Mouse (Mus musculus): ENCODE measurements at regions not wholly inside any gene's neighbourhood (a gene's known extent, or its start where the extent isn't known, plus 50 kb on each side); places are given as distances from the start of the nearest gene placed in this dataset.

DNA sequence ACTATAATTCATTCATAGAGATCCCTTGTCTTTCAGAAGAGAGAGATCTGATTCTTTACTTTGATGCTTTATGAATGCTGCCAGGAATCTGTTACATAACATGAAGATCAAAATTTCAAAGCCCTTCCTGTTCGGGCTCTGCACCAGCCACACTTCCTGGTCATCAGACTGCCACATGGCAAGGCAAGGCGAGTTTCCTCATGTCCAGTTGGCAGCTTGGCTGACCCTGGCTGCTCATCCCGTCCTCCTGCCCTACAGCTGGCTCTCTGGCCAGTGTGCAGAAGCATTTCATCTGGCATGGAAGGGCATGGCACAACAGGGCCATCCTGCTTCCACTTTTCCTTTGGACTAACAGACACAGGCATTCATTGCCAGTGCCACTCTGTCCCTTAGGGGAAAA lies 292.2 kb upstream of the Slc24a5 start:
- no peak for DNase-seq (ENCODE audit: low spot score in 2 of 2)

DNA sequence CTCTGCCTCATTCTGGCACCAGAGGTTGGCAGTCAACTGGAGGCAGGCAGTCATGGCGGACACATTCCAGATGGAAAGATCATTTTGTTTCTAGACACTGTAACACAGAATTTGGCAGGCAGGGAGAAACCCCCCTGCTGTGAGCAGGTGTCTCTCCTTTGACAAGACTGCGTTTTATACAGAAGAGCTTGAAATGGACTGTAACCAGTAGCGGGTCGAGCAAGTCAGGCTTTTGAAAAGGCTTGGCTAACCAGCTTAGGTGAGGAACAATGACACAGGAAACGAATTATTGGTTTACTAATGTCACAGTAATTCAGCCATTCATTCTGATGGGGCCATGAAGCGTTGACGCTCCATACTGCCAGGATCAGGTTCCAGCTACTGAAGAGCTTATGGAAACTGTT lies 275.3 kb upstream of the Slc24a5 start:
- DNase-seq (ENCODE audit: low spot score in 2 of 2) = no peak

DNA sequence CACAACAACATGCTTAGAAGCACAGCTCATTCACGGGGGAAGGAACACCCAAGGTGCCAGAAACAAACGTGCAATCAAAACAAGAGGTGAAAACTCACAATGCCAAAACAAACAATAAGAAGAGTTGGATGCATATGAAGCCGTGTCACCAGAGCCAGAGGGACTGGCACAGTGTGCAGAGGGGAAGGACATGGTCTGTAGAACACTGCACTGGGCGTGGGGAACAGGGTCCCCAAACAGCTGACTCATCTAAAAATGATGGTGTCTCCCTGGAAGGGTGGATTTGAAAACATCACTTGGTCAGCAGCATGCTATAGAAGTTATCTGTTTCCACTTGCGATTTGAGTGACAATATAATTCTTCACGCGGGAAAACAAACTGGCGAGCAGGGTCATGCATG lies 256.2 kb upstream of the Slc24a5 start:
- no peak for DNase-seq (ENCODE audit: low spot score in 2 of 2)

DNA sequence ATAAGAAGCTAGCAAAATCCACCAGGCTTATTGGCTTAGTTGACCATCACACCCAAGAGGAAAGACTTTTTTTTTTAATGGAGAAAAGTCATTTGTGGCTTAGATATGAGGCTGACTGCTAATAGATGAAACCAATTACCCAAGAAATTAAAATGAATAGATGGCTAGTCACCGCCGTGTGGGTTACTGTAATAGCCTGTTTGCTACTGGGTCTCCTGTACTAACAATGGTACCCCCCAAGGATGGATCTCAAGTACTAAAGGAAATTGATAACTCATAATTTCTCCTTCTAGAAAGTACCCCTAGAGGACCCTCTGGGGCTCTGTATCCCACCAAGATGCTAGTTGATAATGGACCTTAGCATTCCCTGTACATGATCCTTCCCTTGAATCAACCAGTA lies 251.1 kb upstream of the Slc24a5 start:
- DNase-seq (ENCODE audit: low spot score in 2 of 2) = no peak

DNA sequence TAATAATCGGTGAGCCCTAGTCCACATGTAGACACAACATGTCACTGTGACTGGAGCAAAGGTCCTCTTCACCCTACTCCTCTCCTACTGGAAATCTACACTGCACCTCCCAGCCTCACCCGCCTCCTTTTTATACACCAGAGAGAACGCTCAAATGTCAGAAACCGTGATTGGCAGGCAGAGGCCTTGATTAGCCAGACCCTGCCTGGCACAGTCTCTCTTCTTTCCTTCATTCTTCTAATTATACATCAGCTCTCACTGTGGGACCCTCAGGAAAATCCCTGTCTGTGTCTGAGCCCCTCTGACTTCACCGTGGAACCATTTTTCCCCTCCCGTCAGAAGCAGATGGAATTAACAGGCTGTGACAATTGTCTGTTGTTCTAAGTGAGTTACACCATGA lies 248.1 kb upstream of the Slc24a5 start:
- no peak for DNase-seq (ENCODE audit: low spot score in 2 of 2)

DNA sequence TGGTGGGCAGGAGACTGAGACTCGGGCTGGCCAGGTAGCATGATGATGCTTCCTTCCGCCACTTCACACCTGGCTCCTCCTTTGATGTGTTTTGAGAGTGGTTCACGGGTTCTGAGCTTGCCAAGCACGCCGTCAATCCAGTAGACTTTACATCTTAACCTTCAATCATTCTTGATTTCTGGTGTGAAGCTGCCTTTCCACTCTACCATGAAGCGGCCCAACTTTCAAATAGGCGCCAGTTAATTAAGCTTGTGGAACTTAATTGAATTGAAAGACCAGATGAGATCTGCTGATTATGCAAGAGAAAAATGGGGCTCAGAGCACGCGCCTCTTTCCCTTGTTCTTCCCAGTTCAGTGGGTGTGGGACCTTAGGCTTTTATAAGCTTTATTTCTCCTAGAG lies 247.1 kb upstream of the Slc24a5 start:
- no peak for DNase-seq (ENCODE audit: low spot score in 2 of 2)

DNA sequence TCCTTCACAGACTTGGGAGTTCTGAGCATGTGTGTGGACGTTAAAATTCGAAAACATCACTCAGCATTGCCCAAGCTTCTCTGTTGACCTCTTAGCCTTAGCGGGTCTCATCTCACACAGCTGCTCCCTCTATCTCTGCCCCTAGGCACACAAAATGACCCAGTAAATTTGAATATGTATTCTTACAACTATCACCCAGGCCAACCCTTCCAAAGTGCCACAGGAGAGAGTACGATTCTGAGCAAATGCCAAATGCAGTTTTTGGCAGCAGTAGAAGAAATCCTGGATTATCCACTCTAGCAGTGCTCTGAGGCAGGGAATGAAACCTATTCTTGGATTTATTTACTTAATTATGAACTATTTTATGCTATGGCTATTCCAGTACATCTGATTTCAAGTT lies 246.6 kb upstream of the Slc24a5 start:
- no peak for DNase-seq (ENCODE audit: low spot score in 2 of 2)

DNA sequence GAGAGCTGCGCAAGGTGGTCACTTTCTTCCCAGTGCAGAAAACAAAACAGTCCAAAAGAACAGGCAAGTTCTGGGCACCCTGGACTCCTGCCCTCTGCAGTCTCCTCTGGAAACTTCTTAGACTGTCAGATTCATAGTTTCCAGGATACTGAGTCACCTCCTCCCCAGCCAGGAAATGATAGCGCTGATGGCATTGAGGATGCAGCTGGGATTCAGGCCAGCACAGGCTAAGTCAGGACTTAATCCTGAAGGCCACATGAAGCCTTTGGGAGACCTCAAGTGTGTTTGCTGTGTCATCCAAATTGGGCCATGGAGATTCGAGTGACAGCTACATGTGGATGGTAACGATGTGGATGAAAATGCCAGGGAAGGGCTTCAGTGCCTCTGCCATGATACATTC lies 219.1 kb upstream of the Slc24a5 start:
- no peak for DNase-seq (ENCODE audit: low spot score in 2 of 2)

DNA sequence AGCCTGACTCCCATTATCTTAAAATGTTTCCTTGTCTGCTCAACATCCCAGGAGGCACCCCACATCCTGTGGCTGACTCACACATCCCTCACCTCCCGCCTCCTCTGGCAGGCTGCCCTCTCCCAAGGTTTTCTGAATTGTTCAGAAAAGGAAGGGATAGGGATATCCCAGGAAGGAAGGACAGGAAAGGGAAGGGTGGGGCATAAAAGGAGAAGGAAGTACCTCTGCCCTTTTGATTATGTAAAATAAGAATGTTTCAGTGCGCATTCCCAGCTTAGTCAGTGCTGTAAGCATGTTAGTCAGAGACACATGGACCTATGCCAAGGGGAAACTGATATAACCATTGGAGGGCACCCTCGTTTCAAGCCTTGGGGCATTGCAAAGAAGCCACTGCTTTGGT lies 209.4 kb upstream of the Slc24a5 start:
- peak in 1 of 2 experiments; percentile 11 for DNase-seq (ENCODE audit: low spot score in 2 of 2)

DNA sequence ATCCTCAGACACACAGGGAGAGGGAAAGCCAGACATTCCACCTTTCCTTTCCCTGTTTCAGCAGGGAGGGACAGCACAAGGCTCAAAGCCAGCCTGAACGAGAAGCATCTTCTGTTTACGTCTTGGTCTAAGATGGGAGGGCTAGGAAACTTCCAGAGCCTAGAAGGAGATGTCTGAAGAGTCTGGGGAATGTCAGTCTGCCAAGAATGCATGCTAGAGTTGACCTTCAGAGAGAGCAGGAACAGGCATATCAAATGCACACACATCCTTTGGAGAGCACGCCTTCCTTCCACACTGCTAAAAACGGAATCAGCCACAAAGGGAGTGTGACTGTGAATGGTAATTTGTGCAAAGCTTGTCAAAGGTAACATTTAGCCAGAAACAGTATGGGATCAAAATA lies 179.7 kb upstream of the Slc24a5 start:
- DNase-seq (ENCODE audit: low spot score in 2 of 2) = no peak

DNA sequence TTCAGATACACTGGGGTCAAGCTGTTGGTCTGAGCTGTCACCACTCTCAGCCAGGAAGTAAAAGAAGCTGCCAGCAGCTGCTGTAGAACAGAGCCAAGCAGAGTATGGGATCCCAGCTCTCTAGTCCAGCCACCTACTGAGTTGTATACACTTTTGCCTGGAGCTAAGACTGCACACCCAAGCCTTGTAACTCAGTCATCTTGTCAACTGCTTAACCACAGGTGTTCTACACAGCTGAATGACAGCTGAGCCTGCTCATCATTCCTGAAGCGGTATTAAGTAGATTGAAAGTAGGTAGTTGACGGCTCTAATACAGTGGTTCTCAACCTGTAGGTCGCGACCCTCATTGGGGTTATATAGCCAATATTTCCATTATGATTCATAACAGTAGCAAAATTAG lies 172.9 kb upstream of the Slc24a5 start:
- DNase-seq (ENCODE audit: low spot score in 2 of 2) = no peak

DNA sequence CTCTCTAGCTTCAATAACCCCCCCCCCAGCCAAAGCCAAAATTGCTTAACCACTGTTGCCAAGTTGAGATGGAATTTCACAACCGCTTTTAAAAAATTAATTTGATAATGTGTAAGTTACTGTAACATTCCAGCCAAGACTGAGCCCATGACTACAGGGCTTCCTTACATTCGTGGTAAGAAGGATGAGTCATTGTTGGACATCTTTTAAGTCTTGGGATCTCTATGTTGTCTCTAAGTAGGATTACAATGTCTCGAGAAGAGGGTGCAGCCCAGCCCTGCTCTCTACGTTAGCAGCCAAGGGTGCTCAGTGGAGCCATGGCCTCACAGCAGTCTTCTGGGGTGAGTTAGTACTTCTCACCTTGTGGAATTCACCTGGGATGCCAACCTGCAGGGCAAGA lies 164.4 kb upstream of the Slc24a5 start:
- no peak for DNase-seq (ENCODE audit: low spot score in 2 of 2)

DNA sequence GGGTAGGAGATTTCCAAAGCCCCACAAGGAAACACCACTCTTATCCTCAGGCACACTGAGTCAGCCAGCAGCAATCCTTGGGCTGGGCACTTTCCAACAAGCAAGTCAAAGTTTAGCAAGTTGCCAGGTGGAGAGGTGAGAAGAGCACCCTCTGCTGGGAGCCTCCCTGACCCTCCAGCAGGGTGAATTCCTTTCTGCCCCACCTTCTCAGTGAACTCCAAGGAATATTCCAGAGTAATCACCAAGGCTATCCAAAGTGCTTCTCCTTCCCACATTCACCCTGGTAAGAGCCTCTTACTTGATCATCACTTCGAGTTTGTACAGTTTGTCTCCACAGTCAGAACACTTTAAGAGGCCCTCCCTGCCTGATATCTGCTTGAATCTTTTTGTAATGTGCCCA lies 162.8 kb upstream of the Slc24a5 start:
- DNase-seq (ENCODE audit: low spot score in 2 of 2) = no peak

DNA sequence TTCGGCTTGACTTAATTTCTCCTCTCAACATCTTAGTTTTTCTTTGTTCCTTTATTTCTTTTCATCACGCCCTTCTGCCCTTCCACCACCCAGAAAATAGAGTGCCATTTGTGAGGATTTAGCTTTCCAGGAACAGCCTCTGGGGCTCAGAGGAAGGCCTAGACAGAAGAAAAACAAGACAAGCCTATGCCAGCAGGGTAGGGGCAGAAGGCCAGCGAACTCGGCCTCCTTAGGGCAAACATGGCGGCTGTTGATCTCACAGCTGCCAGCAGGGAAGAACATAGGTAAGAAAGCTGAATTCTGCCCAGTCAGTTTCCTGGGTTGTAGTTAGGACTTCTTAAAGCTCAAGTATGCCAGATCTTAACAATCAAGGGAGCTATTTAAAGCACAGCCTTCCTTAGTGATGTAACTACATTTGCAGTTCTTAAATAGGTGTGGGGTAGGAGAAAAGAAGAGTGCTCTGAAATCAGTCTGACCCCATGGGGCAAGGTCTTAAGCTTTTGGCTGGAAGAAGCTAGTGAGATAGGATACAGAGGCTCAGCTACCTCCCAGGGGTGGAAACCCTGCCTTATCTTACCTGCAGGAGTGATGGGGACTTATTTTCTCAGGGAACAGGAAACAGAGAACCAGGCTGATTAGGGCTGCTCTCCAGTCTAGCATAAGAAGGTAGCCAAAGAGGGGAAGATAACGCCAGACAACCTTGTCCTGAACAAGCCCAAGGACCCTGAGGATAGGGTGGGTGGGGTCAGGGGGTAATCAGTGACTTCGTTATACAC lies 148.8 kb upstream of the Slc24a5 start:
- DNase-seq (ENCODE audit: low spot score in 2 of 2) = no peak

DNA sequence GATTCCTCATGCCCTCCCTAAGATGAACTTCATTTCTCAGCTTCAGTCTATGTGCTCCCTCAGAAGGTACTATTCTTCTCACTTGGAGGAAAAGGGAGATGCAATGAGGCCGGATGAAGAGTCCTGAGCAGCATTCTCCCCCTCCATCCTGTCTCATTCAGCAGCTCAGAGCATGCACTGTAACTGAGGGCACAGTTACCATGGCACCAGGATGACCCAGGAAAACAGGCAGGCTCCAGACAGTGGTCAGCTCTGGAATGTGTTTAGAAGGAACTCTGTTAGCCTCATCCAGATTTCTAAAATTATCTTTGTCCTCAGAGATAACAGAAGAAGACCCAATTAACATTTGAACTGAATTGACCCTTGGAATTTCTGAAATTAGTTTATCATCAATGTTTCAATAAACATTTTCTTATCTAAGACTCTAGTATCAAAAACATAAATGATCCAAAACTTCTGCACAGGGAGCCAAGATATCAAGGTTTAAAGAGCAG lies 148.1 kb upstream of the Slc24a5 start:
- no peak for DNase-seq (ENCODE audit: low spot score in 2 of 2)

DNA sequence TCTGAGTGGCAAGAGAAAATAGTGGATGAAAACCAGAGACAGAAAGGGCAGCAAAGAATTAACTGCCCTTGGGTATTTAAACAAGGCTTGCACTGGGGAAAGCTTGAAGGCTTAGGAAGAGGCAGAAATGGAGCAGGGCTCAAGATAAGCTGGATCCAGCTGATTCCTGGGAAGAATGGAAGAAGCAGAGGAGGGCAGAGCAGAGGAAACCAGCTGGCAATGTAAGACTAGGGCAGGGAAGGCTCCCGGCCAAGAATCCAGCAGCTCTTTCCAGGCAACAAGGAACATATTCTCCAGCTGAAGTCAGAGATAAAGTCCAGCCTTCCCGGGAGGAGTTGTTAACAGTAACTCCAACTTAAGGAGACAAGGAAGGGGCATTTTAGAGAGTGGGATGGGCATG lies 147.7 kb upstream of the Slc24a5 start:
- peak in 1 of 2 experiments; percentile 11 for DNase-seq (ENCODE audit: low spot score in 2 of 2)

DNA sequence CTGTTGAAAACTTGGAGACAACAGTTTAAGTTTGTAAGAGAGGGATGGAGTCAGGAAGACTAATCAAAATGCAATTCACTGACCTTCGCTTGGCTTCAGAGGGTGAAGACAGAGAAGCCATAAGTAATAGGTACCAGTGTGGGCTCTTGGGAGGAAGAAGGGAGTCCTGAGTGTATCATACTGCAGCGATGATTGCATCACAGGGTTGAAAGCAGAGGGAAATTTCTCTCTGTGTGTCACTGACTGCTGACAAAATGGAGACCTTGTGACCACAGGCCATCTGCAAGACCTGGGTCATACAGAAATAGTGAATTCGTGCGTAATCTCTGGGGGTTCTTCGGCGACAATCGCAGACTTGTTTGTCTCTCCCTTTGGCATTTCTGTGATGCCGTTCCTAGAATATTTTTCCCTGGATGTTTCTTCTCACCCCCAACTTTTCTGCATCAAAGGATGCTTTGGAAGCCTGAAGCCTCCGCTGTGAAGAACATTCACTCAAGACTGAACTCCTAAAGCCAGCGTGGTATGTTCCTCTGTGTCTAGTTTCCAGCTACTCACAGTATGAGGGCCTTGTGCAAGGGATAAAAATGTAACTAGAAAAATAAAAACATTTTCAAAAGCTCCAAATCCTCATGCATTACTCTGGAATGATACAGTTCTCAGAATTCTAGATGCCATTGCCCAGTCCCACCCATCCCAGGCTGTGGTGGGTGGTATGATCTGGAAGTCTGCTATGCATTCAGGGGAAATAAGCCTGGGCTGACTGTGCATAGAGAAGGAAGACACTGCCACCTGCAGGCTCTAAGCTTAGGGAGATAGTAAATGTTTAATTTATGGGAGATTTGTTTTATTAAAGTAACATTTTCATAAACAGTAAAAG lies 139.8 kb upstream of the Slc24a5 start:
- peak; percentile 46 to 71 for DNase-seq (ENCODE audit: low spot score in 2 of 2)

DNA sequence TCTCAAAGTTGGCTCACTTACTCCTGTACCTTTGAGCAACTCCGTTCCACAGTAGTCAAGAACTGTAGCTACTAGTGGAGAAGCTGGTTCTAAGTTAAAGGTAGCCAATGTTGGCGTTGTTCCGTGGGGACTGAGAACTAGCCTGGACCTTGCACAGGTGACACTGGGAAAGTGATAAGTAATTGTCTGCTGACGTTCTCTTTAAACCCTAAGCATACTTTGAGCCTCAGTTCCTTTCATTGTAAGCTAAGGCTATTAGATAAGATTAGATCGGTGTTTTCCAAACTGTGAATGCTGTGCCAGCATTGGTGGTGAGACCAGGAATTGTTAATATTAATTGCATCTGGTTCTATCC lies 139.2 kb upstream of the Slc24a5 start:
- DNase-seq (ENCODE audit: low spot score in 2 of 2) = no peak

DNA sequence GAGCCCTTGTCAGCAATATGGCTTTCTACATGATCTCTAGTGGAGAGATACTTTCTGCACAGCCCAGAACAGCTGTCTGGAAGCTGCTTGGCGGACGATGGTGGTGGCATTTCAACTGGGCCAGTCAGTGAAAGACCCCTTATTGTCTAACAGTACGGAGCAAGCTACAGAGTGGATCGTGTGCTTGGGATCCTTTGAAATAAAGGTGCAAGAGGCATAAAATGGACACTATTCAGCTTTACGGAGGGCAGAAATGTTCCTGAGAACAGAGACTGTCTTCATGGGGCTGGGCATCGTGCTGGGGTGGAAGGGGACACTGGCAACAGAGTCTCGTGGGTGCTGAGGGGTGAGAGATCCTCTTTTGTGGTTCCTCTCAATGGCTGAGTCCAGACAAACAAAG lies 137.2 kb upstream of the Slc24a5 start:
- no peak for DNase-seq (ENCODE audit: low spot score in 2 of 2)

DNA sequence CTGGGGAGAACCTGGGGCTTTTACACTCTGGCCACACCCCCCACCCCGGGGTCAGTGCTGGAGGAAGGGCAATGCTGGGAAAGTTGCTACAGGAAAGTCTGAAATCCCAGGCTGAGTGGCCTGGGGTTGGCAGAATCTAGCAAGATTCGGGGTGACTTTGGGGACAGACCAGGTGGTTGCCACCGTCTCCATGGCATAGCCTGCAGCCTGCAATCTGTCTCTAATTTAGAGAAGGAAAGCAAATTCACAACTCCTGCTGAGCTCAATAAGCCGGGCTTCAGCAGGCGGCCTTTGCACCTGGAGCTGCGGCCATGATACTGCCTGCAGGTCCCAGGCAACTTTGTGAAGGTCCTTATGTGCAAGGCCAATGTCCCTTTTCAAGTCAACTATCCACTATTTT lies 135.4 kb upstream of the Slc24a5 start:
- DNase-seq (ENCODE audit: low spot score in 2 of 2) = no peak

DNA sequence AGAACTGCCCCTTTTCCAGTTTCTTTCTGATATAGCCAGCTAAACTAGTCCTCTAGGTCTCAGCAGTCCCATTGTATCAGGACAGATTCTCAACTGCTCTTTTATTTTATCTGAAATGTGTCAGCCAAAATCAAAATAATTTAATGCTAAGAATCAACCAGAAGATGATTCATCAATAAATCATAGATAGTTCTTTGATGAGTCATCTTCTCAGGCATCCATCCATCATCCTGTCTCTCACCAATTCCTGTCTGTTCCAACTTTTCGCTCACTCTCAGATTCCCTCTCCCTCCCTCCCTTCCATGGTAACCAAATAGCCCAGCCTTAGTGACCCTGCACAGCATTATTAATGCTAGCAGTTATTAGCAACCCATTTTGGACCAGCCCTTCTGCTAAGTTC lies 134.0 kb upstream of the Slc24a5 start:
- no peak for DNase-seq (ENCODE audit: low spot score in 2 of 2)

DNA sequence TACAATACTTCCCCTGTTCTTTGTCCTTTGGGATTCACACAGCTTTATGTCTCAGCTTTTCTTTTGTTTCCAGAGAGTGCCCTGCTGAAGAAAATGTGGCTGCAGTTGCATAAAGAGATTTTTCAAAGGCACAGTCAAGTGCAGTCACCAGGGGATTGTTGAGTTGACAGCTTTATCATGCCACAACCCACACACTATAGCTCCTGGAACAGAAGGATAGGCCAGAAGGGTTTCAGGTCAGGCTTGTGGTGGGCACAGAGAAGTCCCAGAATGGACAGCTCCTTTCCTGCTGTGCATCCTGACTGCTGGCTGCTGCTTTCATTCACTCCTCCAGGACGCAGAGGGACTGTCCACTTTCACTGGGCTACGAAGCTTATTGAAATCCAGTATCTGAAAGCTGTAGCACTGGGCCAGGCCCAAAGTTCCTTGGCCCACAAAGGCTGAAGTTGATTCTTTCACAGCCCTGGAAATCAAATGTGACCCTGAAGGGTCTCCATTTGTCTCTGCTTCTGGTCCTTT lies 119.6 kb upstream of the Slc24a5 start:
- DNase-seq (ENCODE audit: low spot score in 2 of 2) = no peak

DNA sequence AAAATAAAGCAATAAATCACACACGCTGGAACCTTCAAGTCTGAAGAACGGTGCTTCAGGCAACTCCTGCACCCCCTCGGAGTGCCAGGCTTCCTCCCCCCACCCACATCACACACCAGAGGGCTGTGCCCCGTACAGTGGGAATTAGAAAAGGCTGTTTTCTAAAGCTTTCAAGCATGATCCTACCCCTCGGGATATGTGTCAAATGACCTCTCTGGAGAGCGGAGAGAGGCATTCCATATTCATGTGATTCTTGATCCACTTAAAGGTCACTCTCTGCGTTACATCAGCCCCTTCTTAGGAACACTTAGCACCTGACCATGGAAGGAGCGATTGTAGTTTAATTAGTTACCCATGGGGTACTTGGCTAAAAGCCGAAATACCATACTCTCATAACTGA lies 119.1 kb upstream of the Slc24a5 start:
- DNase-seq (ENCODE audit: low spot score in 2 of 2) = no peak
